Mouse (Mus musculus): Measurements from ENCODE around the gene Adamts6. TPM values are rescaled to one million over a fixed set of nuclear protein-coding genes. Genes with fewer than 3 reads are reported as not detected.
A peak's percentile ranks its signal among the peaks of the same experiment; 100 is the strongest.

Gene Adamts6
- polyA plus RNA-seq, 1 experiment from 2014 or later: 2.7 TPM

DNA sequence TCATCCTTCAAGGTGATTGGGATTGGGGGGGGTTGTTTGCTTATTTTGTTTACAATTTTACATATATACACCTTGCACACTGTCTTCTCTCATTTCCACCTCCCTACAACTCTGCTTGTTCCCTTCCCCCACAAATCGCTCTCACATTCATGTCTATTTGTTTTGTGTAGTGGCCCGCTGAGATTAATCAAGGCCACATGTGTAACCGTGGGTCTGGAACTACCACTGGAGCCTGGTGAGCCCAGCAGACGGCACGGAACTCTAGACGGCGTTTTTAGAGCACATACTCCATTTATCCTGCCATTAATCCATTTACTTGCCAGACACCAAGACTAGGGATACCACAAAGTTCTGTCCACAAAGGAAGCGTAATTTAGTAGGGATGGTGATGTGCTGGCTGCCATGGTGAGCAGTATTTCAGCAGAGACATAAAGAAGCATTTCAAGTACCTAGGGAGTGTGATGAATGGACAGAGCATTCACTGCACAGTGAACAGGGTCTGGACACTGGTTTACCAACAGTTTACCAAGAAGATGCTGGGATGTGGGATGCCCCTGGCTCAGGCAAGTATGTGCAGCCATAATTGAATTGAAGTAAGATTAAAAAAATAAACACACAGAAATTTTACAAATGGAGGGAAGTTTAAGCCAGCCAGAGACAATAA lies 194.9 kb downstream of the Adamts6 start:
- H3K27me3 ChIP-seq (ENCODE audit: poor library complexity, severe bottlenecking): no peaks in the 10 kb centered on the region
- no peaks in the 10 kb centered on the region for H3K4me1 ChIP-seq
- peaks cover 10% of the 10 kb centered on the region for H3K36me3 ChIP-seq (replicated peaks)
- H3K9me3 ChIP-seq: no peaks in the 10 kb centered on the region
- H3K4me3 ChIP-seq: no peak overlapping the region
- WGBS: 73% methylated on average over 8 of the region's 8 CpGs
- DNase-seq (ENCODE audit: extremely low spot score, low spot score): peak; percentile 23
- H3K27ac ChIP-seq: no peak overlapping the region; the same call in 1 of the 2 replicates

DNA sequence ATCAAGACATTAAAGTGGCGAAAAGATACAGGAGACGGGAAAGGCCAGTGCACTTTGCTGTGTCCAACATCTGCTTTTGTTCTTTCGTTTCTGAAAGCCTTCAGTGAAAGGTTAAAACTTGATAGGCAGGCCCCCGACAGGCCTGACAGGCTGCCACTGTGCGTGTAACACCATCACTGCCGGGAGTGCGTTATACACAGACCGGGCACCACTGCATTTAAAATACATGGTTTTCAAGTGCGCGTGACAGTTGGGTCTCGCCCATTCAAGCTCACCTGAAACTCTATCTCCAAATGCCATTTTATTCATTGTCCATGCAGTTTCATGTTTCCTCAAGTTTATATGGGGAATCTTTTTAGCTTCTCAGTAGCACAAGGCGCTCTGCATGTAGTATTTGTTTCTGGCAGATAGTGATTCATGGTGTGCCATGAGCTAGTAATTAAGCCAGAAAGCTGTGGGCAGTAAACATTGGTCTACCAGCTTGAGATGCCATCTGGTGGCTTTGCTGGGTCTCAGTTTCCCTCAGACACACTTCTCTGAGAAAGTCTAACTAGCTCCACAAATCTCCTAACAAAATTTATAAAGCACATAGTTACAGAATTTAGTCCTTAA lies 195.6 kb downstream of the Adamts6 start:
- H3K4me3 ChIP-seq: no peak overlapping the region
- H3K9me3 ChIP-seq: no peaks in the 10 kb centered on the region
- H3K27me3 ChIP-seq (ENCODE audit: poor library complexity, severe bottlenecking): no peaks in the 10 kb centered on the region
- no peaks in the 10 kb centered on the region for H3K4me1 ChIP-seq
- no peak for DNase-seq (ENCODE audit: extremely low spot score, low spot score)
- 83% methylated on average over 12 of the region's 12 CpGs for WGBS
- H3K36me3 ChIP-seq (replicated peaks): peaks cover 10% of the 10 kb centered on the region
- no peak overlapping the region for H3K27ac ChIP-seq

GRCm38 (mm10) chr13:104491046-104491811 lies 203.6 kb downstream of the Adamts6 start:
- Histone ChIP-seq H3K27me3 (ENCODE audit: poor library complexity, severe bottlenecking) (no peaks in the 10 kb centered on the region), H3K27ac (no peak overlapping the region), H3K4me3 (no peak overlapping the region), H3K36me3 (replicated peaks) (0 out of 2 replicates have a peak, but pooled peaks cover 3% of the 10 kb centered on the region), H3K4me1 (no peaks in the 10 kb centered on the region), H3K9me3 (no peaks in the 10 kb centered on the region)
- 88% methylated on average over 4 of the region's 4 CpGs for WGBS
- DNase-seq (ENCODE audit: extremely low spot score, low spot score): no peak

- H3K27ac ChIP-seq: no peak overlapping the region
- 90% methylated on average over 8 of the region's 8 CpGs for WGBS
- H3K36me3 ChIP-seq (replicated peaks): 0 out of 2 replicates have a peak, but pooled peaks cover 3% of the 10 kb centered on the region
- H3K9me3 ChIP-seq: no peaks in the 10 kb centered on the region
- H3K4me3 ChIP-seq: no peak overlapping the region
- H3K27me3 ChIP-seq (ENCODE audit: poor library complexity, severe bottlenecking): no peaks in the 10 kb centered on the region
- no peaks in the 10 kb centered on the region for H3K4me1 ChIP-seq
- no peak for DNase-seq (ENCODE audit: extremely low spot score, low spot score)
Observed at GRCm38 (mm10) chr13:104493466-104493993, 205.9 kb downstream of the Adamts6 start.

- H3K4me1 ChIP-seq: no peaks in the 10 kb centered on the region
- WGBS: 81% methylated on average over 8 of the region's 8 CpGs
- H3K4me3 ChIP-seq: no peak overlapping the region
- no peaks in the 10 kb centered on the region for H3K9me3 ChIP-seq
- no peak overlapping the region for H3K27ac ChIP-seq
- H3K36me3 ChIP-seq (replicated peaks): 0 out of 2 replicates have a peak, but pooled peaks cover 3% of the 10 kb centered on the region
- H3K27me3 ChIP-seq (ENCODE audit: poor library complexity, severe bottlenecking): no peaks in the 10 kb centered on the region
- no peak for DNase-seq (ENCODE audit: extremely low spot score, low spot score)
Observed at GRCm38 (mm10) chr13:104494200-104494873, 206.7 kb downstream of the Adamts6 start.

DNA sequence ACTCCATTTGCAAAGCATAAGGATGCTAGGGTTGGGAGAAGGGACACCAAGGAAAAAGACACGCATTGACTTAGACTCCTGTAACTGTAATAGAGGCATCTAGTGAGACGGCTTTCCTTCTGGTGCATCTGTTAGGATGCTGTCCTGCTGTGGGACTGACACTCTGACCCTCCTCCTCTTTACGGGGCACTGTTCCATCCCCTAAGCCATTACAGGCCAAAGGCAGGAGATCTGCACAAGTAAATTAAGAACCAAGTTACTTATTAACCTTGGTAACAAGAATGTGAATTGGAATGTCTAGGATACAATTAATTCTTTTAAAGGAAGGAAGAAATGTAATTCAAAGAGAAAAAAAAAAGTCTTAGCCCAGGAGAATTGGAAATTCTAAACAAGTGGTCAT lies 210.0 kb downstream of the Adamts6 start:
- Histone ChIP-seq H3K9me3 (no peaks in the 10 kb centered on the region), H3K4me3 (no peak overlapping the region), H3K27ac (no peak overlapping the region), H3K27me3 (ENCODE audit: poor library complexity, severe bottlenecking) (no peaks in the 10 kb centered on the region), H3K36me3 (replicated peaks) (0 out of 2 replicates have a peak, but pooled peaks cover 3% of the 10 kb centered on the region), H3K4me1 (no peaks in the 10 kb centered on the region)
- WGBS: 75% methylated on average over 3 of the region's 3 CpGs
- no peak for DNase-seq (ENCODE audit: extremely low spot score, low spot score)

DNA sequence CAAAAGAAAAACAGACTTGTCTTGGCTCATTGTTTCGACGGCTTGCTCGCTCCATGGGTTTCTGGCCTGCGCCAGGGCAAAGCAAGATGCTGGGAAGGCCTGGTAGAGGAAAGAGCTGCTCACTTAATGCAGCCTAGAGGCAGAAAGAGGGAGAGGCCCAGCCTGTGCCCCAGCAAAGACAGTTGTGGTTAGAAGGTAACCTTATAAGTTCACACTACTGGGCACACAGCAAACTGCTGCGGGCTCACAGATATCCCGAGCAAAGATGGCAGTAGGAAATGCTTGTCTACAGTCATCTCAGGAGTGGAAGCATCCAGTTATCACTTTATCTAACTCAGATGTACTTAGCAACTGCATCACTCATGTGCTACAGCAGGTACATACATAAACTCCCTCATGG lies 211.0 kb downstream of the Adamts6 start:
- H3K27me3 ChIP-seq (ENCODE audit: poor library complexity, severe bottlenecking): no peaks in the 10 kb centered on the region
- H3K9me3 ChIP-seq: no peaks in the 10 kb centered on the region
- H3K36me3 ChIP-seq (replicated peaks): 0 out of 2 replicates have a peak, but pooled peaks cover 3% of the 10 kb centered on the region
- no peaks in the 10 kb centered on the region for H3K4me1 ChIP-seq
- no peak overlapping the region for H3K4me3 ChIP-seq
- DNase-seq (ENCODE audit: extremely low spot score, low spot score): no peak
- no peak overlapping the region for H3K27ac ChIP-seq
- 97% methylated on average over 6 of the region's 6 CpGs for WGBS

DNA sequence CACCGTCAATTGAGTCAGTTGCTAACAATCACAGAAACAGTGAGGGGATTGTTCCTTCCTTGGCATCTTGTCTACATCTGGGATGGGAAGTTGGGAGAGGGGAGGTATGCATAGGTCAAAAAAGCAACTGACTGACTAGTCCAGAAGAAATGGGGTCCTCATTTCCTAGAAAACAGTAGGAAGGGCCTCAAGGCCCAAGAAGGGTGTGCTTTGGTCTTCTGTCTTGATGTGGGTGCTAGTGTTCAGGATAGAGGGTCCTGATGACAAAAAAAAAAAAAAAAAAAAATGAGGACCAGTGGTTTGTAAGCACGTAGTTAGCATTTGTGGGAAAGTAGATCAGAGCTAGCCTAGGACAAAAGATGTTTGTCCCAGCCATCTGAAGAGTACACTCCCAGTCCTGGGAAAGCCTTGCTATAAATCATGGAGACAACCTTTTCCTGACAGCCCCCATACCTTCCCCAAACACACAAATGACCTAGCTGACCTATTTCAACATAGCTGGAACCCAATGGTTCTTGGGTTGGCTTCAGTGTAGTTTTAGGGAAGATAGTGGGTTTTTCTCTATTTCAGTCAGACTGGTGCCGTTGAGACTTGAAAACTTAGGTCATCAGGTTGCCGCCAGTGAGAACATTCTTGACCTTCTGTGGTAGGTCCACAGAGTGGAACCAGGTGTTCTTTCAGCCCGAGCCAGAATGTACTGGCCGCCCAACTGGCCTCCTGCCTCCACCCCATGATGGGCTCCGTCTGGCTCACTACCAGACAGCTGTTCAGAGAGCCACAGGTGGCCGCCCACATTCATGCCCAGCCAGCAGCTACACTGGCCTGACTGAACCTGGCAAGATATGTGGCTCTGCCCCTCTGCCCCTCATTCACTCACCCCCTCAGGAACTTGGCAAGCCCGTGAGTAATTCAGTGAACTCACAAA lies 211.7 kb downstream of the Adamts6 start:
- Histone ChIP-seq H3K27ac (no peak overlapping the region), H3K4me1 (no peaks in the 10 kb centered on the region), H3K4me3 (no peak overlapping the region), H3K27me3 (ENCODE audit: poor library complexity, severe bottlenecking) (no peaks in the 10 kb centered on the region), H3K9me3 (no peaks in the 10 kb centered on the region), H3K36me3 (replicated peaks) (0 out of 2 replicates have a peak, but pooled peaks cover 3% of the 10 kb centered on the region)
- DNase-seq (ENCODE audit: extremely low spot score, low spot score): no peak
- WGBS: 82% methylated on average over 9 of the region's 9 CpGs

- no peak for DNase-seq (ENCODE audit: extremely low spot score, low spot score)
- H3K4me3 ChIP-seq: no peak overlapping the region
- no peaks in the 10 kb centered on the region for H3K9me3 ChIP-seq
- H3K36me3 ChIP-seq (replicated peaks): no peaks in the 10 kb centered on the region
- H3K27me3 ChIP-seq (ENCODE audit: poor library complexity, severe bottlenecking): no peaks in the 10 kb centered on the region
- H3K27ac ChIP-seq: no peak overlapping the region
- WGBS: 95% methylated on average over 7 of the region's 7 CpGs
- no peaks in the 10 kb centered on the region for H3K4me1 ChIP-seq
Observed at GRCm38 (mm10) chr13:104502406-104502805, 214.8 kb downstream of the Adamts6 start.

GRCm38 (mm10) chr13:104504043-104504442 lies 216.4 kb downstream of the Adamts6 start:
- Histone ChIP-seq H3K27me3 (ENCODE audit: poor library complexity, severe bottlenecking) (no peaks in the 10 kb centered on the region), H3K9me3 (no peaks in the 10 kb centered on the region), H3K4me3 (no peak overlapping the region), H3K27ac (no peak overlapping the region), H3K36me3 (replicated peaks) (no peaks in the 10 kb centered on the region), H3K4me1 (peaks cover under 1% of the 10 kb centered on the region; the same call in 1 of the 2 replicates)
- no peak for DNase-seq (ENCODE audit: extremely low spot score, low spot score)
- WGBS: 81% methylated on average over 1 of the region's 1 CpGs

DNA sequence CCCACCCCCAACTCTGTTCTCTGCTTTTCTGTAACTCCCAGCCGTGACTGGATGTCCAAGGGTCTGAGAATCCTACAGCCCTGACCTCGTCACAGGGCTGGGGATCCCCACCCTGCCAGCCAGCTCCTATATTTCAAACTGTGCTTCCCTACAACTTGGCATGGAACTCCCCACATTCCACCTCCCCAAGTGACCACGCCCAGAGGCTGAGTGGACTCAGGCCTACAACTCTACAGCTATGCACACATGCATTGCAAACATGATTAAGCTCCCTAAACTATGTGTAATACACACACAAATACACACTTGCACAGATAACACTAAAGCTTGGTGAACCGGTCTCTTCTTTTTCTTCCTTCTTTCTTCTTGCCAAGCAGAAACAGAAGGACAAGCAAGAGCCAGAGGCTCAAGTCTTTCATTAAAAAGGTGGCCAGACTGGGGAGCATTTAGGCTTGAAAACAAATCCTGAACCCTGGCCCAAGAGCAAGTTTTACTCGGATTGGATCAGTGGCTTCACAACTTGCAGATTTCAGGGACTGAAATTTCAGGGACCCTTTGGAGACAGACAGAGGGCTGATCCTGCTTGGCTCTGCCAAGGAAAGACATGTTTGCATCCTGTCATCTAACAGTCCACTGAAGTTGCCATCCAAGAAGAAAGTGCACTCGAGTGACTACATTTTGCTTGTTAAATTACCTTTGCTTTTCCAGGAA lies 218.7 kb downstream of the Adamts6 start:
- peaks cover 7% of the 10 kb centered on the region for H3K4me1 ChIP-seq
- H3K27ac ChIP-seq: no peak overlapping the region
- 83% methylated on average over 6 of the region's 6 CpGs for WGBS
- no peaks in the 10 kb centered on the region for H3K36me3 ChIP-seq (replicated peaks)
- no peaks in the 10 kb centered on the region for H3K27me3 ChIP-seq (ENCODE audit: poor library complexity, severe bottlenecking)
- no peaks in the 10 kb centered on the region for H3K9me3 ChIP-seq
- H3K4me3 ChIP-seq: no peak overlapping the region
- no peak for DNase-seq (ENCODE audit: extremely low spot score, low spot score)

All from forebrain, embryonic 10.5 days (tissue).